Mouse (Mus musculus): ENCODE measurements at regions not wholly inside any gene's neighbourhood (a gene's known extent, or its start where the extent isn't known, plus 50 kb on each side); places are given as distances from the start of the nearest gene placed in this dataset.

DNA sequence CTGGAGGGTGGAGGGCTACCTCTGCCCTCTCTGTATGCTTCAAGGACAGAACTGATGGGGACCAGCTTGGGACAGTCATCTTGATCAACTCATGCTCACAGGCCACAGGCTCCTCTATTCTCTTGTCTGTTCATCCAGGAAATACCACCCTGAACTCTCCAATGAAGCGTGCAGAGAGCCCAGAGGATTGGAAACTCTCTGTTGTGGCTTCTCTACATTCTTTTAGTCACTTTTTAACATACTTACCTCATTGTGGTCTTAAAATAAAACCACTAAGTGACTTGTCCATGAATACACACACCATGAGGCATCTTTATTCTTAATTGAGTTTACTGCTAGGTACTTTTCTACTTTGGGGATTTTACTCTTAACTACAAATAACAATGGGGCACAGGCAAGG, 209.8 kb downstream of the Irs2 start:
- Histone ChIP-seq H3K27ac (replicated peaks; ENCODE audit: low read depth, low read length) (no peak overlapping the region), H3K4me1 (ENCODE audit: control insufficient read depth, insufficient read depth, insufficient read length, low read length) (peaks cover 3% of the 10 kb centered on the region), H3K4me3 (ENCODE audit: insufficient read depth, low read depth, low read length) (no peak overlapping the region)

DNA sequence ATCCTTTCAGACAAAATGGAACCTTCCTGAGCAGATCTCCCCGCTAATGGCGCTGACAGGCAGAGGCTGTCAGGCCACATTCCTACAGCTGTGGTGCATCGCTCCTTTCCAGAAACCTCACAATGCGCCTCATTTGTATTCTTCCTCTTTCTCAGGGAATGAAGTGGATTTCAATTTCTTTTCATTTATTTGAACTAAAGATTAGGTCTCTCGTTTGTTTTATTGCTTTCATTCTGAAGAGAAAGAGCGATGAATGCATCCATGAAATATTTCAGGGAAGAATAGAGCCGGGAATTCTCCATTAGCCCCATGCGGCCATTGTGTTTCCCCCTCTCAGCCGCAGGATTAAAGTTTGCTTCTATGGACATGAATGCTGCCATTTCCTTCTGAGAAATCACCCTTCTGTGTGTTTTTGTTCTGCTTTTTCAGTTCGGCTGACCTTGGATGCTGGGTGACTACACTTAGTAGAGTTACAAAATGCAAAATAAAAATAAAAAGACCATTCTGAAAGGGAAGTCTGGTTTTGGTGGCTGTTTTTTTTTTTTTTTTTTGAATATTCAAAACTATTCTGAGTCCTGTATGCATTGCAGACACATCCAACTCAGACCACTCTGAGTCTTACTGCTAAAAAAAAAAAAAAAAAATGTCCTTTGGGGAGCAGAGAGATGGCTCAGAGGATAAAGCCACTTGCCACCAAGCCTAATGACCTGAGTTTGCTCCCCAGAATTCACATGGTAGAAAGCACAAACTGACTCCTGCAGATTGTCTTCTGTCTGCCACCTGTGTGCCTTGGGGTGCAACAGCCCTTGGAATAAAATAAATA, 213.7 kb downstream of the Irs2 start:
- Histone ChIP-seq H3K4me3 (ENCODE audit: insufficient read depth, low read depth, low read length) (no peak overlapping the region), H3K27ac (replicated peaks; ENCODE audit: low read depth, low read length) (no peak overlapping the region), H3K4me1 (ENCODE audit: control insufficient read depth, insufficient read depth, insufficient read length, low read length) (no peaks in the 10 kb centered on the region)

DNA sequence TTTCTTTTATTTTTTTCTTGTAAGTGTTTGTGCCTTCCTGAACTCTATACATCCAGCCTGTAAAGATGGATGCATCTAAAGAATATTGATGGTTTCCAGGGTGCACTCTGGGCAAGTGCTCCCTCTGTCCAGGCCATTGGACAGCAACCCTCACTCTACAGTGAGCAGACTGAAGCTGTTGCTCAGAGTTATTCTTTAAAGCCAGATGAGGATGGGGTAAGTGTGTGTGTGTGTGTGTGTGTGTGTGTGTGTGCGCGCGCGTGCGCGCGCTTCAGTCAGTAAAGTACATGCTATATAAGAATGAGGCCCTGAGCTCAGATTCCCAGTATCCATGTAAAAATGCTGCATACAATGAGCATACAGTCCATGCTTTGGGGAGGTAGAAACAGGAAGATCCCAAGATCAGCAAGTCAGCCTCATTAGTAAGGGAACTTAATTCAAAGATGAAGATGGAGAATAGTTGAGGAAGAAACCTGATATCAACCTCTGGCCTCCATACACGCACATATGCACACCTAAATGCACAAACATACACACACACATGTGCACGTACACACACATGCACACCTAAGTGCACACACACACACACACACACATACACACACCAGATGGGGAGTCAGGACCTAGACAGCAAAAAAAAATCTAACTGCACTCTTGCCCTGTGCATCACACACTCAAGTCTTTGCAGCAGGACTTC, 214.4 kb downstream of the Irs2 start:
- no peak overlapping the region for H3K4me3 ChIP-seq (ENCODE audit: insufficient read depth, low read depth, low read length)
- no peaks in the 10 kb centered on the region for H3K4me1 ChIP-seq (ENCODE audit: control insufficient read depth, insufficient read depth, insufficient read length, low read length)
- no peak overlapping the region for H3K27ac ChIP-seq (replicated peaks; ENCODE audit: low read depth, low read length)

DNA sequence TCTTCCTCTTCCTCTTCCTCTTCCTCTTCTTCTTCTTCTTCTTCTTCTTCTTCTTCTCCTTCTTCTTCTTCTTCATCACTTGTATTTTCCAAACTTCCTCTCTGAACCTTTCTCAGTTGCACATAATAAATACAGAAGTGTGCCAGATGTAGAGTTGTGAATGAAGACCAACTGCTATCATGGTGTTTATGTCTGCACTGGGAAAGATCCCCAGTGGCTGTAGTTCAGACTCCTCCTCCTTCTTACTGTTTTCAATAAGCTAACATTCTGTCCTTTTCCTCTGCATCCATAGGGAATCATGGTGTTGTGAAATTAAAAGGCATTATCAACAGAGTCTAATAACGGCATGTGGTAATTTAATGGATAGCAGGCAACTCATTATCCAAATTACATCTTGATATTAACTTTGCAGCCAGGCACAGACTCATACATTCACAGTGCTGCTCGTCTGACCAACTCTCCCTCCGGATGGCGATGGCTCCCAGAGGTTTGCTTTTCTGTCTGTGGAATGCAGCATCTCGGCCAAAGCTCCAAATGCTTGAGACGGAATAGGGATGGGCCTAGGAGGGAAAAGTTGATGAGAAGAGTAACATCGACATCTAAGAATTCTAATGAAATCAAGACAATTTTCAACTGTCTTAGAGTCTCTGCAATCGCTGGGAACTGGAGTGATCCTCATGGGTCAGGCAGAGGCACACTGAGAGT, 219.6 kb downstream of the Irs2 start:
- Histone ChIP-seq H3K4me1 (ENCODE audit: control insufficient read depth, insufficient read depth, insufficient read length, low read length) (no peaks in the 10 kb centered on the region), H3K4me3 (ENCODE audit: insufficient read depth, low read depth, low read length) (no peak overlapping the region), H3K27ac (replicated peaks; ENCODE audit: low read depth, low read length) (no peak overlapping the region)

DNA sequence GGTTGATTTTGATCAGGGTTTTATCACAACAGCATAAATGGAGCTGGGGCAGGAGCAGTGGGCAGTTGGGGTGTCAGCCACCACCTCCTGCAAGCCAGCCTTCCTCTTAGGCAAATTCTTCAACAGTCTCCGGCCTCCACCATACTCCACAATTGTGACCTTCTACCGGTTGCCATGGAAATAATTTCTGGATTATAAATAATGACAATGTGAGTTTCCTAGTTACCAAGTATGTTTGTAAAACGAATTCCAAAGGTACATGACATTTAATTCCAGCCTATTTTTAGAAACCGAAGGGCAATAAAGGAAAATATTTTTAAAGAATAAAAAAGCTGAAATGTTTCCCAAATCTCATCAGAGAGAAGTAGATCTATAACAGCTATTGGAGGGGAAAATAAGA, 222.5 kb downstream of the Irs2 start:
- no peaks in the 10 kb centered on the region; the same call in 1 of the 2 replicates for H3K4me1 ChIP-seq (ENCODE audit: control insufficient read depth, insufficient read depth, insufficient read length, low read length)
- H3K4me3 ChIP-seq (ENCODE audit: insufficient read depth, low read depth, low read length), result no peak overlapping the region
- no peak overlapping the region for H3K27ac ChIP-seq (replicated peaks; ENCODE audit: low read depth, low read length)

DNA sequence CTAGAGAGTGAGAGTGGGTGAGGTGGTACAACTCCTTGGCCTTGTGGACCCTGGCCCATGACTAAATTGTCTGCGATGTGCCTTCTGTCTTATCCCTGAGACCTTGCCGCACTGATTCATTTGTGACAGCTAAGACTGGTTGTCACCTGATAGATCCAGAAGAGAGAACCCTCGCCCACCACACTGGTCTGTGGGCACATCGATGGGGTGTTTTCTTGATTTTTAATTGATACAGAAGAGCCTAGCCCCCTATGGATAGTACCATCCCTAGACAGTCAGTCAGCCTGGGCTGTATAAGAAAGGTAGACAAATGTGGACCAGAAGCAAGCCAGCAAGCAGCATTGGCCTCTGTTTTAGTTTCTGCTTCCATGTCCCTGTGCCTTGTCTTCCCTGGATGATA, 222.9 kb downstream of the Irs2 start:
- H3K4me3 ChIP-seq (ENCODE audit: insufficient read depth, low read depth, low read length), result no peak overlapping the region
- H3K27ac ChIP-seq (replicated peaks; ENCODE audit: low read depth, low read length), result no peak overlapping the region
- no peaks in the 10 kb centered on the region; the same call in 1 of the 2 replicates for H3K4me1 ChIP-seq (ENCODE audit: control insufficient read depth, insufficient read depth, insufficient read length, low read length)

DNA sequence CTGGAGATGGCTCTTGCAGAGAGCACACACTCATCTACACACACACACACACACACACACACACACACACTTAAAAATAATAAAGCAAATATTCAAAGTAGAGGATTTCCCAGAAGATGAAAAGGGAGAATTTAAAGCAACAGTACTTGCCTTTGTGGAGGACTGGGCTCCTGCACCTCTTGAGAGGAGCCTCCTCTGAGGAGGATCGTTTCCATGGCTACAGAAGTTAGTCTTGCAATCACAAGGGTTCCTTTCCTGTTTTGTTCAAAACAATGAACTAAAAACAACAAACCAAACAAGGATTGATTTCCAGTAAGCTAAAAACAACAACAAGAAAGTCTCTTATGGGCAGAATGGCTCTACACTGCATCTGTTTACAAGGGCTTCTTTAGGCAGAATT, 223.8 kb downstream of the Irs2 start:
- no peaks in the 10 kb centered on the region; the same call in 1 of the 2 replicates for H3K4me1 ChIP-seq (ENCODE audit: control insufficient read depth, insufficient read depth, insufficient read length, low read length)
- H3K27ac ChIP-seq (replicated peaks; ENCODE audit: low read depth, low read length), result no peak overlapping the region
- no peak overlapping the region for H3K4me3 ChIP-seq (ENCODE audit: insufficient read depth, low read depth, low read length)

DNA sequence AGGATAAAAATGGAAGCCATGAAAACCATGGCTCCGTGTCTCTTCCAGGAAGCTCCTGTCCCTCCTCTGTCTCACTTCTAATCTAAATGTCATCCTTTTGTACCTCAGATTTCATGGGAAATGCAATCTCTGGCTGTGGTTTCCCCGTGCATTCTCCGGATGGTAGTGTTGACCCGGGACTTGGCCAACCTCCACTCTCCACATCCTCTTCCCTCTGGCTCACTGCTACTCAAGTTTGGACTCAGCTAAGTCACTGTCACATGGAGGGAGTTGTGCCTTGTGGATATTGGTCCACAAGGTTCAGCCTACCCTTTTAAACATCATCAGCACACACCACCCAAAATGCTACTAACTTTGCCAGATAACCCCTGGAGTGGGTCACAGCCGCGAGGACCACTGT, 226.4 kb downstream of the Irs2 start:
- H3K4me1 ChIP-seq (ENCODE audit: control insufficient read depth, insufficient read depth, insufficient read length, low read length), result no peaks in the 10 kb centered on the region; the same call in 1 of the 2 replicates
- no peak overlapping the region for H3K27ac ChIP-seq (replicated peaks; ENCODE audit: low read depth, low read length)
- no peak overlapping the region for H3K4me3 ChIP-seq (ENCODE audit: insufficient read depth, low read depth, low read length)

DNA sequence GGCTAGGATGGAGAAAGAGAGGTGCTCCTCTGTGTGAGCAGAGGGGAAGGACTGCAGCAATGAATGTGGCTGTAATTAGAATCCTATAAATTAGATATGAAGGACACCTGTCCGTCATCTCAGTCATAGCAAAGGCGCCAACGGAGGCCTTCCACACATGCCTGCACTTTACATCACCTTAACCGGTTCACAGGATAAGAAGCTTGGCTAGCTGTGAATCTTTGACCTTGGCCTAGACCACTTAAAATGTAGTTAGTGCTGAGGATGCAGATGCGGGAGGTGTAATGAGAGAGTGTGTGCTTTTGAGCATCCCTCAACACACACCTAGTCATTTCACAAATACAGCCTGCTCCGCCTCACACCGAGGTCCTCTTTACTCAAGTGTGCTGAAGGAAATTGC, 228.6 kb downstream of the Irs2 start:
- H3K4me3 ChIP-seq (ENCODE audit: insufficient read depth, low read depth, low read length), result no peak overlapping the region
- no peaks in the 10 kb centered on the region; the same call in 1 of the 2 replicates for H3K4me1 ChIP-seq (ENCODE audit: control insufficient read depth, insufficient read depth, insufficient read length, low read length)
- no peak overlapping the region for H3K27ac ChIP-seq (replicated peaks; ENCODE audit: low read depth, low read length)

DNA sequence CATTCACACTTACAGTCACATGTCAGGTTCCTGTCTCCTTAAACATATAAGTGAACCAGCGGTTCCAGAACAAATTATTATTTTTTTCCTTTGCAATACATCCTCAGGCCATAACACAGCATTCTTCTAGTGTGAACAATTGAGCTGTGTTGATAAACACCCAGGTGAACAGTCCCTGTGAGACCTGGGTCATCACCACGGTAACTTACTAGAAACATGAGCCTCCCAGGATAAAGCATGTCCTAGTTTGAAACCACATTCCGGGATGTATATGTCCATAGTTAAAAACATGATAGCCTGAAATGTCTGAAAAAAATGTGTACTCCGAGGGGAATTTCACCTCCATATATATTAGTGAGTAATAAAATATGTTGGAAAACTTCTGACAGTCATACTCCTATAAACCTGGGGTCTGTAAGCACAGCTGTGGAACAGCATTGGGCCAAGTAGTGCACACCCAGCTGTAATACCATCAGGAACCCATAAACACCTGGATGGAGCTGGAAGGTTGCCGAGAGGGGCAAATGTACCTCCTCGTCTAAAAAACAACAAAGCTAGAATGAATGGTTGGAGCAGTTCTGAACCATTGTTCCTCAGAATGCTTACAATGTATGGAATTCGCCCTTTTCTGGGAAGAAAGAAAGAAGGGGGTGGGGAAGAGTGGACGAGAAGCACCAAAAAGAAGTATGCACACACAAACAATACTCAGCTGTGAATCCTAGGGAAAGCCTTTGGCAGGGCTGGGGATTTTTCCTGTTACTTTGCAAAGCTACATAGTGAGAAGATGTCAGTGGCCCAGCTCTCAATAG, 232.9 kb downstream of the Irs2 start:
- no peak overlapping the region for H3K27ac ChIP-seq (replicated peaks; ENCODE audit: low read depth, low read length)
- H3K4me1 ChIP-seq (ENCODE audit: control insufficient read depth, insufficient read depth, insufficient read length, low read length), result no peaks in the 10 kb centered on the region
- H3K4me3 ChIP-seq (ENCODE audit: insufficient read depth, low read depth, low read length), result no peak overlapping the region

DNA sequence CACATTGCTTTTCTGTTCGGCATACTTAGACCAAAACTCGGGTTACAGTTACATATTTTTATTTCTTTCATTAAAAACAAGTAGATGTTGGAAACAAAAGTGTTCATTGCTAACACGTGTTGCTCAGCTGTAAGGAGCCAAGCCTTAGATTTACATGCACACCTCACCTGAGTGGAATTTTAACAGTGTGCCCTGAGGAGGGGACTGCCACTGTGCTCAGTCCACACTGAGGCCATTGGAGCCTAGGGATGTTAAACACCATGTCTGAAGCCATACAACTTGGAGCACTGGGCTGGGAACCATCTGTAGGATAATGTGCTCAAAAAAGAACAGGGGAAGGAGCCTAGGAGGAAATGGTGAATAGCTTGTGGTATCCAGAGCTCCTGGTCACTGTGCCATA, 233.5 kb downstream of the Irs2 start:
- no peak overlapping the region for H3K27ac ChIP-seq (replicated peaks; ENCODE audit: low read depth, low read length)
- H3K4me3 ChIP-seq (ENCODE audit: insufficient read depth, low read depth, low read length), result no peak overlapping the region

DNA sequence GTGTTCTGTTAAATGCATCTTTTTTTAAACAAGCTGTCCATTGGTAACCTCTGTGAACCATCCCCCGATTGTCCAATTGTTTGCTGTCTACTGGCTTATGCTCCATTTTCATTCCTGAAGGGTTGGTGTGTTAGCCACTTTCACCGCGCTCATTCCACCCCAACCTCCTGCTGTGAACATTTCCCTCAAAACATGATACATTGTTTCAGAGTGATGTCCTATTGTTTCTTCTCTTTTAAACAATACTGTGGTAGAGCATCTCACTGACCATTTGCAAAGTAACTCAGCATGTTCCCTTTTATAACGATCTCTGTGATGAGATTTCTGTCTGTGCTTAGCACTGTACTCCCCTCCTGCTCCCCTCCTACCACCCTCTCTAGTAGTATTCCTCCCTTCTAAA, 240.1 kb downstream of the Irs2 start:
- Histone ChIP-seq H3K27ac (replicated peaks; ENCODE audit: low read depth, low read length) (no peak overlapping the region), H3K4me3 (ENCODE audit: insufficient read depth, low read depth, low read length) (no peak overlapping the region), H3K4me1 (ENCODE audit: control insufficient read depth, insufficient read depth, insufficient read length, low read length) (no peaks in the 10 kb centered on the region)

More for the DNA sequence above, 233.5 kb downstream of the Irs2 start:
- no peaks in the 10 kb centered on the region for H3K4me1 ChIP-seq (ENCODE audit: control insufficient read depth, insufficient read depth, insufficient read length, low read length)

DNA sequence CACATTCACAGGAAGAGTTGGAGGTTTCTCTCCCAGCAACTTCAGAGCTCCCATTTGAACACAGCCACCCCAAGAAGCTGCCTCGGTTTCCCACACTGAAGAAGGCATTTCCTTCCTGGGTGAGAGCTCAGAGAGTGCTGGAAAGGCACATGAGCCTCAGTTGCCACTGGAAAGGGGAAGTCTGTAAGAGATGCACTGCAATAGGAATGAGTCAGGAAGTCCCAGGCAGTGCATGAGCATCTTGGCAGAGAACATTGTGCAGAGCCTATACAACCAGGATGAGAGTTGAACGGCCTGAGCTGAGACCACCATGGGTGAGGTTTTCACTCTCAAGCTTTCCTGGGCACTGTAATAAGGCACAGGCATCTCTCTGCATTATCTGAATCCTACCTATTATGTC, 244.4 kb downstream of the Irs2 start:
- H3K4me3 ChIP-seq (ENCODE audit: insufficient read depth, low read depth, low read length), result no peak overlapping the region

DNA sequence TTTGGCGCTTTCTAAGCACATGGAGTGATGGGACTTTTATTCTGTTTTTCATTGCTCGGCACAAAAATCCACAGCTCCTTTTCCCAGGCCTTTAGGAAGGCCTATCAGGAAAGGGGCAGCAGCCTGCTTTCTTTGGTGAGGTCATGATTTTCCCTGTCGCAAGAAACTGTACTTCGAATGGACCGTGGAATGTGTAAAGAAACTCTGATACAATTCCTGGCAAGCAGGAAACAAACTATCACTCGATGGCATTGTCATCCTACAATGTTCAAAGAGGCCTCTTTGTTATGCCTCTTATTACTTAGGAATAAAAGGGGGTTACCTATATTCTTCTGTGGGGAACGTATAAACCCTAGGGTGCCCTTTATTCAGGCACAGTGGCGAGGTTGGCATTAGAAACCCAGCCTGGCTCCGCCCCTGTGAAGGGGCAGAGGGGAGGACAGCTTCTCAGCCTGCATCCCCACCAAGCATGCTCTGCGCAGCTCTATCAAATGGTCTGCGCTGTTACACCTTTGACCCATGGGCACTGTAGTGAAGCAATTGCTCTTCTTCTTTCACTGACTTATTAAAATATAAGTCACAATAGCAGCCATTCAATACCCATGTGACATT, 246.5 kb downstream of the Irs2 start:
- H3K4me1 ChIP-seq (ENCODE audit: control insufficient read depth, insufficient read depth, insufficient read length, low read length), result no peaks in the 10 kb centered on the region
- no peak overlapping the region for H3K4me3 ChIP-seq (ENCODE audit: insufficient read depth, low read depth, low read length)
- H3K27ac ChIP-seq (replicated peaks; ENCODE audit: low read depth, low read length), result no peak overlapping the region

More for the DNA sequence above, 244.4 kb downstream of the Irs2 start:
- Histone ChIP-seq H3K27ac (replicated peaks; ENCODE audit: low read depth, low read length) (no peak overlapping the region), H3K4me1 (ENCODE audit: control insufficient read depth, insufficient read depth, insufficient read length, low read length) (no peaks in the 10 kb centered on the region)
